Mouse (Mus musculus) MEL (cell line): ENCODE measurements around the gene Il10. TPM values are rescaled to one million over a fixed set of nuclear protein-coding genes. Genes with fewer than 3 reads are reported as not detected.

Experiments
- DNase-seq: peaks from one replicate; pipeline ENCODE4 v3.0.0; 2011; ENCODE audit warnings: low read depth, low spot score
- H3K27ac ChIP-seq: 2 replicates; pipeline ENCODE4 v1.5.1; 2012; ENCODE audit warnings: low read depth, mild to moderate bottlenecking, control low read depth, low read length, moderate library complexity; ENCODE audit not compliant: control insufficient read depth
- H3K27me3 ChIP-seq, 2 experiments: fragments of 150-350 bp in 1 of 2; sonication (generic) in 1 of 2; 2 replicates each; pipeline ENCODE4 v1.6.1; 2012; ENCODE audit warnings: low read length in 2 of 2, mild to moderate bottlenecking in 2 of 2, improper control_type of control experiment in 1 of 2, moderate library complexity in 1 of 2; ENCODE audit not compliant: insufficient read depth in 2 of 2, control insufficient read depth in 1 of 2
- H3K36me3 ChIP-seq, 2 experiments: 2 replicates each; pipeline ENCODE4 v1.6.1; 2012 to 2014; ENCODE audit warnings: low read length in 2 of 2, improper control_type of control experiment in 1 of 2, inconsistent platforms in 1 of 2, mild to moderate bottlenecking in 1 of 2; ENCODE audit not compliant: insufficient read depth in 2 of 2, control insufficient read depth in 1 of 2
- H3K4me1 ChIP-seq, 2 experiments: fragments of 150-350 bp in 1 of 2; sonication (generic) in 1 of 2; 2 replicates each; pipeline ENCODE4 v1.6.1; 2012; ENCODE audit warnings: low read length in 2 of 2, improper control_type of control experiment in 1 of 2, mild to moderate bottlenecking in 1 of 2; ENCODE audit not compliant: insufficient read depth in 2 of 2, control insufficient read depth in 1 of 2
- H3K4me3 ChIP-seq, 2 experiments: fragments of 150-350 bp in 1 of 2; sonication (generic) in 1 of 2; 2 replicates each; pipeline ENCODE4 v1.5.1; 2012; ENCODE audit warnings: low read depth in 2 of 2, low read length in 2 of 2, mild to moderate bottlenecking in 2 of 2, moderate library complexity in 2 of 2, control low read depth in 1 of 2, improper control_type of control experiment in 1 of 2; ENCODE audit not compliant: control insufficient read depth in 1 of 2, insufficient read depth in 1 of 2
- H3K79me2 ChIP-seq: 2 replicates; pipeline ENCODE4 v1.6.1; 2012; ENCODE audit warnings: mild to moderate bottlenecking, low read length, moderate library complexity; ENCODE audit not compliant: control insufficient read depth, poor library complexity, insufficient read depth
- H3K9ac ChIP-seq: 2 replicates; pipeline ENCODE4 v1.6.1; 2012; ENCODE audit warnings: low read depth, mild to moderate bottlenecking, control low read depth, low read length, moderate library complexity; ENCODE audit not compliant: control insufficient read depth, poor library complexity, severe bottlenecking
- H3K9me3 ChIP-seq: fragments of 150-350 bp; sonication (generic); replicated peaks from 2 replicates; pipeline ENCODE4 v1.6.1; 2012; ENCODE audit warnings: mild to moderate bottlenecking, low read length, improper control_type of control experiment, moderate library complexity; ENCODE audit not compliant: insufficient read depth
- CHD1 ChIP-seq: IDR thresholded peaks from 2 replicates; pipeline ENCODE4 v1.6.1; 2012; ENCODE audit warnings: low read depth, mild to moderate bottlenecking, inconsistent platforms, low read length, improper control_type of control experiment
- EP300 ChIP-seq, 2 experiments: IDR thresholded peaks; 2 replicates each; pipeline ENCODE4 v1.6.1; 2011; ENCODE audit warnings: improper control_type of control experiment in 2 of 2, low read length in 2 of 2, low read depth in 1 of 2, mild to moderate bottlenecking in 1 of 2
- GABPA ChIP-seq: IDR thresholded peaks from 2 replicates; pipeline ENCODE4 v1.6.1; 2012; ENCODE audit warnings: low read depth, mild to moderate bottlenecking, inconsistent platforms, low read length, improper control_type of control experiment, moderate library complexity
- MAFK ChIP-seq: IDR thresholded peaks from 2 replicates; pipeline ENCODE4 v1.6.1; 2011; ENCODE audit warnings: low read depth, mild to moderate bottlenecking, low read length, improper control_type of control experiment, borderline replicate concordance
- MXI1 ChIP-seq: IDR thresholded peaks from 2 replicates; pipeline ENCODE4 v1.6.1; 2011; ENCODE audit warnings: mild to moderate bottlenecking, low read depth, low read length, improper control_type of control experiment
- POLR2AphosphoS2 ChIP-seq: IDR thresholded peaks from 2 replicates; pipeline ENCODE4 v1.6.1; 2011; ENCODE audit warnings: low read length, improper control_type of control experiment
- POLR2AphosphoS5 ChIP-seq: IDR thresholded peaks from 2 replicates; pipeline ENCODE4 v1.6.1; 2012; ENCODE audit warnings: low read depth, borderline replicate concordance, mild to moderate bottlenecking, inconsistent platforms, low read length, moderate library complexity, mixed read lengths
- RAD21 ChIP-seq: IDR thresholded peaks from 2 replicates; pipeline ENCODE4 v1.6.1; 2011; ENCODE audit warnings: mild to moderate bottlenecking, low read depth, low read length, improper control_type of control experiment
- SMC3 ChIP-seq: IDR thresholded peaks from 2 replicates; pipeline ENCODE4 v1.6.1; 2011; ENCODE audit warnings: low read depth, low read length, improper control_type of control experiment
- TAL1 ChIP-seq: IDR thresholded peaks from 2 replicates; pipeline ENCODE4 v1.6.1; 2012; ENCODE audit warnings: mild to moderate bottlenecking, inconsistent platforms, low read length, moderate library complexity, mixed read lengths
- TCF12 ChIP-seq: IDR thresholded peaks from 2 replicates; pipeline ENCODE4 v1.6.1; 2014; ENCODE audit warnings: low read depth, mild to moderate bottlenecking, inconsistent platforms, low read length, improper control_type of control experiment, moderate library complexity
- ZKSCAN1 ChIP-seq: IDR thresholded peaks from 2 replicates; pipeline ENCODE4 v1.6.1; 2012; ENCODE audit warnings: low read depth, mild to moderate bottlenecking, inconsistent platforms, low read length, improper control_type of control experiment, moderate library complexity
- polyA plus RNA-seq, 2 experiments: library from polyadenylated mRNA; stranded (reverse) in 1 of 2; unstranded in 1 of 2; fragments of >175 nt in 1 of 2; fragments of >200 nt in 1 of 2; gene quantifications; 2 replicates each; pipeline versions ENCODE4 v1.2.1 to v1.2.4; 2012; ENCODE audit warnings: low replicate concordance in 2 of 2, low read depth in 1 of 2; ENCODE audit not compliant: insufficient read length in 2 of 2, insufficient read depth in 1 of 2, missing spikeins in 1 of 2
- total RNA-seq: library from RNA; depleted of rRNA; stranded (reverse); fragments of 300-350 nt; gene quantifications from 2 replicates; pipeline ENCODE4 v1.2.3, GENCODE M21; 2012

Gene Il10
- total and polyA plus RNA-seq, 3 experiments, result not detected

GRCm38 (mm10) chr1:131042721-131043120 lies 23.1 kb downstream of the Il10 start:
- no peak overlapping the region for H3K27ac ChIP-seq
- H3K9me3 ChIP-seq, result no peaks in the 10 kb centered on the region
- H3K9ac ChIP-seq, result no peak overlapping the region
- 0 out of 4 replicates have a peak, but pooled peaks cover 0 to 3% of the 10 kb centered on the region in 2 experiments for H3K4me1 ChIP-seq
- no peak for DNase-seq
- H3K79me2 ChIP-seq, result no peaks in the 10 kb centered on the region
- TF ChIP-seq MAFK, result no peak
- TF ChIP-seq, all 39 proteins: peak for 0
- H3K27me3 ChIP-seq, result peaks cover 2 to 5% of the 10 kb centered on the region in 2 experiments; a peak in 3 of 4 replicates
- H3K4me3 ChIP-seq, result no peak overlapping the region
- no peaks in the 10 kb centered on the region for H3K36me3 ChIP-seq

- H3K9ac ChIP-seq, result no peak overlapping the region
- H3K36me3 ChIP-seq, result no peaks in the 10 kb centered on the region
- no peaks in the 10 kb centered on the region for H3K9me3 ChIP-seq
- no peak for DNase-seq
- H3K4me3 ChIP-seq, result no peak overlapping the region
- no peak overlapping the region for H3K27ac ChIP-seq
- no peak for TF ChIP-seq CHD1
- TF ChIP-seq ZKSCAN1, result no peak
- TF ChIP-seq MXI1, result no peak
- no peak for TF ChIP-seq EP300 (IDR thresholded peaks at IDR 0.05; ENCODE audit: low read depth in 1 of 2, low read length in 2 of 2)
- TF ChIP-seq TAL1, result no peak
- H3K27me3 ChIP-seq, result peaks cover 1 to 5% of the 10 kb centered on the region in 2 experiments; a peak in 2 of 4 replicates
- H3K4me1 ChIP-seq, result no peaks in the 10 kb centered on the region
- no peaks in the 10 kb centered on the region for H3K79me2 ChIP-seq
These were observed 24.0 kb downstream of the Il10 start for GRCm38 (mm10) chr1:131043636-131044035.

- no peak for TF ChIP-seq TCF12
- no peak for TF ChIP-seq POLR2AphosphoS5
- no peak for TF ChIP-seq RAD21
- no peak for TF ChIP-seq POLR2AphosphoS2
- TF ChIP-seq GABPA, result no peak
- no peak for TF ChIP-seq ZKSCAN1
- no peak for TF ChIP-seq SMC3
- no peak for DNase-seq
- Histone ChIP-seq H3K4me1 (no peaks in the 10 kb centered on the region), H3K9me3 (no peaks in the 10 kb centered on the region), H3K79me2 (no peaks in the 10 kb centered on the region), H3K27ac (no peak overlapping the region), H3K9ac (no peak overlapping the region), H3K27me3 (0 out of 4 replicates have a peak, but pooled peaks cover 0 to 5% of the 10 kb centered on the region in 2 experiments), H3K4me3 (no peak overlapping the region), H3K36me3 (no peaks in the 10 kb centered on the region)
These were observed 26.2 kb downstream of the Il10 start for GRCm38 (mm10) chr1:131045723-131046355.
